Mouse (Mus musculus): ENCODE measurements at regions not wholly inside any gene's neighbourhood (a gene's known extent, or its start where the extent isn't known, plus 50 kb on each side); places are given as distances from the start of the nearest gene placed in this dataset.

GRCm38 (mm10) chr9:84739266-84739665, 573.3 kb upstream of the Gm11114 start:
- H3K9me3 ChIP-seq (ENCODE audit: control insufficient read depth, insufficient read depth, low read depth, low read length): no peaks in the 10 kb centered on the region
- in situ Hi-C loops (cut with MboI; ENCODE audit: low sequenced_read_pairs in 2 of 2, unreplicated experiment in 2 of 2): no loop called here
- TF ChIP-seq ZNF384 (IDR thresholded peaks at IDR 0.05; ENCODE audit: low read depth, low read length) (no peak), HCFC1 (IDR thresholded peaks at IDR 0.05; ENCODE audit: borderline replicate concordance, insufficient read depth, low read length) (no peak), ZC3H11A (IDR thresholded peaks at IDR 0.05; ENCODE audit: borderline replicate concordance, low read depth, low read length) (no peak), MAFK (IDR thresholded peaks at IDR 0.05; ENCODE audit: insufficient read depth, low read depth, low read length) (no peak), CHD2 (IDR thresholded peaks at IDR 0.05; ENCODE audit: low read depth, low read length) (no peak)
- no peak for DNase-seq (ENCODE audit: low read depth, low spot score)
- no peak overlapping the region for H3K4me3 ChIP-seq (ENCODE audit: insufficient read depth in 1 of 2, low read depth in 1 of 2, low read length in 2 of 2, poor library complexity in 1 of 2, severe bottlenecking in 1 of 2)
- no peak overlapping the region for H3K27ac ChIP-seq (ENCODE audit: insufficient read depth, low read depth, low read length, poor library complexity, severe bottlenecking)
- H3K9ac ChIP-seq (ENCODE audit: insufficient read depth, low read depth, low read length, poor library complexity, severe bottlenecking): no peak overlapping the region
- H3K36me3 ChIP-seq (ENCODE audit: control insufficient read depth, insufficient read depth, low read length, poor library complexity, severe bottlenecking): no peaks in the 10 kb centered on the region
- no peaks in the 10 kb centered on the region for H3K4me1 ChIP-seq (ENCODE audit: control insufficient read depth in 2 of 2, insufficient read depth in 2 of 2, low read length in 2 of 2, poor library complexity in 1 of 2)

- DNase-seq (ENCODE audit: low read depth, low spot score): no peak
- in situ Hi-C loops (cut with MboI; ENCODE audit: low sequenced_read_pairs in 2 of 2, unreplicated experiment in 2 of 2): no loop called here
- no peaks in the 10 kb centered on the region for H3K36me3 ChIP-seq (ENCODE audit: control insufficient read depth, insufficient read depth, low read length, poor library complexity, severe bottlenecking)
- H3K27ac ChIP-seq (ENCODE audit: insufficient read depth, low read depth, low read length, poor library complexity, severe bottlenecking): no peak overlapping the region
- H3K4me1 ChIP-seq (ENCODE audit: control insufficient read depth in 2 of 2, insufficient read depth in 2 of 2, low read length in 2 of 2, poor library complexity in 1 of 2): no peaks in the 10 kb centered on the region
- H3K4me3 ChIP-seq (ENCODE audit: insufficient read depth in 1 of 2, low read depth in 1 of 2, low read length in 2 of 2, poor library complexity in 1 of 2, severe bottlenecking in 1 of 2): no peak overlapping the region
- TF ChIP-seq HCFC1 (IDR thresholded peaks at IDR 0.05; ENCODE audit: borderline replicate concordance, insufficient read depth, low read length) (no peak), MAFK (IDR thresholded peaks at IDR 0.05; ENCODE audit: insufficient read depth, low read depth, low read length) (no peak), ZC3H11A (IDR thresholded peaks at IDR 0.05; ENCODE audit: borderline replicate concordance, low read depth, low read length) (no peak), ZNF384 (IDR thresholded peaks at IDR 0.05; ENCODE audit: low read depth, low read length) (no peak), CHD2 (IDR thresholded peaks at IDR 0.05; ENCODE audit: low read depth, low read length) (no peak)
- no peaks in the 10 kb centered on the region for H3K9me3 ChIP-seq (ENCODE audit: control insufficient read depth, insufficient read depth, low read depth, low read length)
- no peak overlapping the region for H3K9ac ChIP-seq (ENCODE audit: insufficient read depth, low read depth, low read length, poor library complexity, severe bottlenecking)
Measured at GRCm38 (mm10) chr9:84740336-84740735, 572.2 kb upstream of the Gm11114 start.

GRCm38 (mm10) chr9:84754332-84754731, 558.2 kb upstream of the Gm11114 start:
- Histone ChIP-seq H3K36me3 (ENCODE audit: control insufficient read depth, insufficient read depth, low read length, poor library complexity, severe bottlenecking) (no peaks in the 10 kb centered on the region), H3K9me3 (ENCODE audit: control insufficient read depth, insufficient read depth, low read depth, low read length) (no peaks in the 10 kb centered on the region), H3K4me3 (ENCODE audit: insufficient read depth in 1 of 2, low read depth in 1 of 2, low read length in 2 of 2, poor library complexity in 1 of 2, severe bottlenecking in 1 of 2) (no peak overlapping the region), H3K9ac (ENCODE audit: insufficient read depth, low read depth, low read length, poor library complexity, severe bottlenecking) (no peak overlapping the region), H3K4me1 (ENCODE audit: control insufficient read depth in 2 of 2, insufficient read depth in 2 of 2, low read length in 2 of 2, poor library complexity in 1 of 2) (no peaks in the 10 kb centered on the region), H3K27ac (ENCODE audit: insufficient read depth, low read depth, low read length, poor library complexity, severe bottlenecking) (no peak overlapping the region)
- in situ Hi-C loops (cut with MboI; ENCODE audit: low sequenced_read_pairs in 2 of 2, unreplicated experiment in 2 of 2): no loop called here
- TF ChIP-seq ZC3H11A (IDR thresholded peaks at IDR 0.05; ENCODE audit: borderline replicate concordance, low read depth, low read length) (no peak), MAFK (IDR thresholded peaks at IDR 0.05; ENCODE audit: insufficient read depth, low read depth, low read length) (no peak), ZNF384 (IDR thresholded peaks at IDR 0.05; ENCODE audit: low read depth, low read length) (no peak), CHD2 (IDR thresholded peaks at IDR 0.05; ENCODE audit: low read depth, low read length) (no peak), HCFC1 (IDR thresholded peaks at IDR 0.05; ENCODE audit: borderline replicate concordance, insufficient read depth, low read length) (no peak)
- no peak for DNase-seq (ENCODE audit: low read depth, low spot score)

GRCm38 (mm10) chr9:84754828-84755227, 557.7 kb upstream of the Gm11114 start:
- H3K9me3 ChIP-seq (ENCODE audit: control insufficient read depth, insufficient read depth, low read depth, low read length): no peaks in the 10 kb centered on the region
- TF ChIP-seq HCFC1 (IDR thresholded peaks at IDR 0.05; ENCODE audit: borderline replicate concordance, insufficient read depth, low read length) (no peak), MAFK (IDR thresholded peaks at IDR 0.05; ENCODE audit: insufficient read depth, low read depth, low read length) (no peak), ZC3H11A (IDR thresholded peaks at IDR 0.05; ENCODE audit: borderline replicate concordance, low read depth, low read length) (no peak), CHD2 (IDR thresholded peaks at IDR 0.05; ENCODE audit: low read depth, low read length) (no peak), ZNF384 (IDR thresholded peaks at IDR 0.05; ENCODE audit: low read depth, low read length) (no peak)
- DNase-seq (ENCODE audit: low read depth, low spot score): no peak
- no peak overlapping the region for H3K27ac ChIP-seq (ENCODE audit: insufficient read depth, low read depth, low read length, poor library complexity, severe bottlenecking)
- no peak overlapping the region for H3K4me3 ChIP-seq (ENCODE audit: insufficient read depth in 1 of 2, low read depth in 1 of 2, low read length in 2 of 2, poor library complexity in 1 of 2, severe bottlenecking in 1 of 2)
- in situ Hi-C loops (cut with MboI; ENCODE audit: low sequenced_read_pairs in 2 of 2, unreplicated experiment in 2 of 2): no loop called here
- H3K9ac ChIP-seq (ENCODE audit: insufficient read depth, low read depth, low read length, poor library complexity, severe bottlenecking): no peak overlapping the region
- no peaks in the 10 kb centered on the region for H3K4me1 ChIP-seq (ENCODE audit: control insufficient read depth in 2 of 2, insufficient read depth in 2 of 2, low read length in 2 of 2, poor library complexity in 1 of 2)
- no peaks in the 10 kb centered on the region for H3K36me3 ChIP-seq (ENCODE audit: control insufficient read depth, insufficient read depth, low read length, poor library complexity, severe bottlenecking)

GRCm38 (mm10) chr9:84774348-84774747, 538.2 kb upstream of the Gm11114 start:
- Histone ChIP-seq H3K9me3 (ENCODE audit: control insufficient read depth, insufficient read depth, low read depth, low read length) (no peaks in the 10 kb centered on the region), H3K27ac (ENCODE audit: insufficient read depth, low read depth, low read length, poor library complexity, severe bottlenecking) (no peak overlapping the region), H3K4me1 (ENCODE audit: control insufficient read depth in 2 of 2, insufficient read depth in 2 of 2, low read length in 2 of 2, poor library complexity in 1 of 2) (no peaks in the 10 kb centered on the region), H3K9ac (ENCODE audit: insufficient read depth, low read depth, low read length, poor library complexity, severe bottlenecking) (no peak overlapping the region), H3K36me3 (ENCODE audit: control insufficient read depth, insufficient read depth, low read length, poor library complexity, severe bottlenecking) (no peaks in the 10 kb centered on the region), H3K4me3 (ENCODE audit: insufficient read depth in 1 of 2, low read depth in 1 of 2, low read length in 2 of 2, poor library complexity in 1 of 2, severe bottlenecking in 1 of 2) (0 out of 4 replicates have a peak overlapping the region, but pooled peaks of 1 of the 2 experiments have one; percentile 26)
- no peak for DNase-seq (ENCODE audit: low read depth, low spot score)
- in situ Hi-C loops (cut with MboI; ENCODE audit: low sequenced_read_pairs in 2 of 2, unreplicated experiment in 2 of 2): no loop called here
- no peak for TF ChIP-seq ZNF384 (IDR thresholded peaks at IDR 0.05; ENCODE audit: low read depth, low read length)
